Mouse (Mus musculus) mouse embryonic stem cell (cell line): ENCODE data around the gene Gm37240.
"Not testable (repeated sequence)": the region's sequence is repeated elsewhere in the genome, so short reads cannot be mapped to it uniquely, and the experiment has no call there.

Source experiments
- in situ Hi-C, 2 experiments: fragments of 300-500 bp; cut with MboI; formaldehyde crosslinking; loops; 1 replicate in 1 of 2; 3 replicates in 1 of 2; pipeline ENCODE4 v1.14.3; 2019 to 2020; ENCODE audit warnings: low sequenced_read_pairs in 2 of 2, low pct_unique_long_range_greater_than_20kb in 1 of 2, mixed read lengths in 1 of 2; ENCODE audit not compliant: unreplicated experiment in 1 of 2

Gm37240 gene

DNA sequence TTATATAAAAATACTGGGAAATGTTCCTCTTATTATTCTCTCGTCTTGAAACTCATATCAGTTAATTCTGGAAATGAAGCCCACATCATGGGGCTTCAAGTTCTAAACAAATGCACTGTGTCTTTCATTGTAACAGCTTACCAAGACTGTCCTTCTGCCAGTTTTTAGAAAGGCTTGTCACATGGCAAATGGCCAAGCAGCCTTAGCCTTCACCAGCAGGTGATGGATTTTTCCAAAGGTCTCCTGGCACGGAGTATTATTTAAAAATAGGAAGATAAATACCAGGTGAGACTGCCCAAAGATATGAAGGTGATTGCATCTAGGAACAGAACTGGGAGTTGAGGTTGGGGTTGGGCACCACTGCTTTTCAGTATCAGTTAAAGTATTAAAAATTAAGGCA is 304.6 kb downstream of the Gm37240 start:
- in situ Hi-C loops, result no loop called here

DNA sequence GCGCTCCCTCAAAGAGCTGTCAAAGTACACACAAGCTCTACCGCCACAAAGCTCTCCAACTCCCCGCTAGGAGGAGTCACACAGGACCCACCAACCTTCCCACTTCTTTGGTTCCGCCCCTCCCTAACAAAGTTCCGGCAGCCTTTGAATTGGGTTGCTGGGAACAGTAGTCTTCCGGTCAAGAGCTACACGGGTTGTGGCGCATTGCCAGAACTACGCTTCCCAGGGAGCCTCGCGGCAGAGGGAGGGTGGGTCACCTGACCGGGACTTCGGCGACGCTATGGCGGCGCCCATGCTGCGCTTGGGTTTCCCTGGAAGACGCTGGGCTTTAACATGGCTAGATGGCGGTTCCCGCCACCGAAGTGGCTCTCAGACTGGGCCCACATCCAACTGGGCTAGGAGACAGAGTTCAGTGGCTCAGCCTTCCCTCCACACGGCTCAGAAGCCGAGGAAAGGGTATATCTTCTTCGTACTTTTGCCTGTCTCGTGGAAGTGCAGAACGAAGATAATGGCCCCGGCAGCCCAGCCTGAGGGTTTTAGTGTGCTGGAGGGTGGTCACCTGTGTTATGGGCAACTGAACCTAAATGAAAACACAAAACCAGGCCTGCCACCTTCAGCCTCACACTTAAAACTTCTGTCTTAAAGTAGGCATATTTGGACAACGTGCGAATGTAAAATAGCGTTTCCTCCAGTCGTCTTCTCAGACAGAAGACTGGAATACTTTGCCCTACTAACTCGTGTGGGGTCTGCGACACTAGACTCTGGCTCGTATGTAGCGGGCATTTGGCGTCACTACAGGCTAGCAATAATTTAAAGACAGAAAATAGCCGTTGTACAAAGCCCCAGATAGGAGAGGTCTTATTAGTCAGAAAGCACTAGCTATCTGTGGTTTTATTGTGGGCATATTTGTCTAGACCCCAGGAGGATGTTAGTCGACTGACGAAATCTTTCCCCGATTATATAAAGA is 313.2 kb downstream of the Gm37240 start, which contains the start of gene Gatb:
Gatb (plus strand) TSS at position 256 of the 967 bp plus-strand sequence.
- in situ Hi-C loops, result no loop called here

DNA sequence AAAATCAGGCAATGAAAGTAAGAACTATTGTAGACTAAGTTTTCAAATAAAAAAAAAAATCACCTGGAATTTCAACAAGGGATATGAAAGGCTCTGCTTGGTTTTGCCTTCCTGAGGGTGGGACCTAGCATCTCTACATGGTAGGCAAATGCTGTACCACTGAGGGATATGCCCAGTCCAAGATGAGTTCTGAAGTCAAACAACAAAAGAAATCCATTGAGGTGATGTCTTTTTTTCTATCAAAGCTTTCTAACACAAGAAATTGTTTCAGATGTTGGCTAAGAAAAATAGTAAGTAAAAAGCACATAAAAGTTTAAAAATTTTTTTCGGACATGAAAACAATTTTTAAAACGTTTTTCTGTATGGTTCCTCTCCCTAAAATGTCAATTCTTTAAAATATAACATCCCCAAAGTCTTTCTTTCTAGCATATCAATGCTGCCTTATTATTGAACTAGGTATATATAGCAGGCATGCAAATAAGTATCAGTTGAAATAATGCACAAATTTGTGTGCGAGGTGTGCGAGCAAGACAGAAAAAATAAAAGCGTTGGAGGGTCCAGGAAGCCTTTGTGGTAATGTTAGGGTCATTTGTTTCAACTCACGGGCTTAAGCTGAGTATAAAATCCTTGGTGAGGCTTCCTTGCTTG is 314.0 kb downstream of the Gm37240 start:
- in situ Hi-C loops, result no loop called here

DNA sequence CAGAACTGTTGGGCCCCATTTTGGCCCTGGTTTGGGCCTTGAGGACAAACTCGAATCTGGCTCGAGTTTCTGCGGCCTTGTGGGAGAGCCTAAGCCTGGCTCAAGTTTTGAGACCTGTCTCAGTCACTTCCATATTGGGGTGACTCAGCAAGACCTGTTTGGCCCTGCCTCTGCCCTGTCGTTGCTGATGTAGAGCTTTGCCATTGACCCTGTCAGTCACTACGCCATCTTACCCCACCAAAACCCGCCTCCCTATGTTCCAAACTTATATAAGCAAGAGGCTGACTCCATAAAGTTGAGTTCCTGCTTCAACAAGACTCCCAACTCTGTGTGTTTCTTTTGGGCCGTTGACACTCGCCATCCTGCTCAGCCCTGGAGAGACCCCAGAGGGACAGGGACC is 314.8 kb downstream of the Gm37240 start:
- in situ Hi-C loops, result not testable (repeated sequence)

DNA sequence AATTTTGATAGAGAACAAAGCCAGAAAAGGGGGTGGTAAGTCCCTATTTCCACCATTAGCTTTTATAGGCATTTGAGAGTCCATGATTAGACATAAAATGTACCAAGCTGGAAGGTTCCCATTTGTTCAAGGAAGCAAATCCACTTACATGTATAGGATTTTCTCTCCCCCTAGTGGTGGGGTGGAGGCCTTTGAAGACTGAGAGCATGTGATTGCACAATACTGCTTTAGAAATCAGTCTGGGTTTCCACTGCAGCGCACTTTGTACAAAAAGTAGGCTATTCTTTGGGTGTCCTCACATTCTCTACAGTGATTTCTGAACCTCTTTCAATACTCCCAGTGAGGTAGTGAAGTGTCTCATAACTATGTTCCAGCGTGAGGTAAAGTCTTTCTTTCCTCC is 316.0 kb downstream of the Gm37240 start:
- in situ Hi-C loops, result no loop called here

DNA sequence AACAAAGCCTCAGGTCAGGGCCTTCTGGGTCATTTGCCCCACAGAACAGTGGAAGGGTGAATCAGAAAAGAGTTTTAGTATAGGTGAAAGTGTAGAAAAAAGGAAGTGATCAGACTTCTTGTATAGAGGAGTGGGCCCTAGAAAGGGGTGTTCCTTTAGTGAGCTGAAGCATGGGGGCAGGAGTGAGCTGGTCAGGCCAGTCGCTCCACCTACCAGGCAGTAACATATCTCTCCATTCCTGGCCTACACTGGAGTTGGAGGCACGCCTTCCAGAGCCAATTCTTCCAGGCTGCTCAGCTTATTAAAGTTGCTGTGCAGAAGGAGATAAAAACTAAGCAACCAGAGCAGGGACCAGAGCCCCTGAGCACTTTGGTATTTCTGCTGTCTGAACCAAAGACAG is 322.7 kb downstream of the Gm37240 start:
- in situ Hi-C loops, result no loop called here

DNA sequence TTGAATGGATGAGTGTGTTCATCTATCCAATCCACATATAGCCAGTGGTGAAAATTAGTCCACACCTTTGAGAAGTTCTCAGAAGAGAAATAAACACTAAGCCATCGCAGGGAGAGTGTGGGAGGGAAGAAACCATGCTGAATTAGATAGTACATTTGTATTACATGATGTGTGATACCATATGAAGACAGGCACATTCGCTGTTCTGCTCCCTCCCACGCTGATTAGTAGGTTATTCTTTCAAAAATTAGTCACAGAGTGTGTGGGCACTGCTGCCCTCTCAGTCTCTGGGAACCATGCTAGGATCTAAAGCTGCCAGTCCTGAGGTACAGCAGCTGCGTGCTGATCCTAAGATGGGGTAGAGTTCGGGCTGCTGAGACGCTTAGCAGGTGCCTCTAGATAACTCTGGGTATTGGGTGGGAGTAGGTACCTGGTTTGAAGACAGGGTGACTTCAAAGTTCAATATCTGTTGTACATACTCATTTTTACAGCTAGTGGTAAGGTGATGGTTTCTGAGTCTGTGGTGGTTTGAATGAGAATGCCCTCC is 333.5 kb downstream of the Gm37240 start:
- in situ Hi-C loops, result no loop called here

DNA sequence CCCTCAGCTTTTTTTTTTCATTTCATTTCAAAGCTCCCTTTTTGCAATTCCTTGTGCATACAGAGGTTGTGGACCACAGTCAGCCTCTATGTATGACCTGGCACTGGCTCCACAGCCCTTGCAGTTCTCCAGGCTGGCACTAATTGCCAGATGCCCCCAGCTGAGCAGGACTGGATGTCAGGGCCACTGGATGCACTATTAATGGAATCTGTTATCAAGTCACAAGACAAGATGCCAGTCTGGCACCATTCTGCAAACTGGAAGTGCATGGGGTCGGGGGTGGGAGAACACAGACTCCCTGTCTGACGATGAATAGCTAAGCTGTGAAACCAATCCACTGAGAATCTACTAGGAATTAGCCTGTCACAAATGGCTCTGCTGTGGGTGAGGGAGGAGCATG is 336.0 kb downstream of the Gm37240 start:
- in situ Hi-C loops, result no loop called here

DNA sequence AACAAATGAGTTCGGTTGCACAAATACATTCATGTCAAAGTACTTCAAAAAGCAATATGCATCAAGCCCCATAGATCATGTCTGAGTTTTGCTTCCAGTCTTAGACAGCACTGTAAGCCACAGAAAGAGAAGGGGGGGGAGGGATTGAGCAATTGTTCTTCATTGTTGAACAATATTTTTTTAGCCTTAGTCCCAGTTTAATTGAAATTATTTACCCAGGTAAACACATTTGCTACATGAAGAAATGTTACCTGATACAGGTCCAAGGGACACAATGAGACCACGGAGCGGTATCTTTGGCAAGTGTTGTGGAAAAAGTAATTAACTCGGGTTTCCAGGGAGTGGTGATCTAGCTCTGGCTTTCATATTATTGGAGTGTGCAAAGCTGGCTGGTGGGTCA is 337.0 kb downstream of the Gm37240 start:
- in situ Hi-C loops, result no loop called here

DNA sequence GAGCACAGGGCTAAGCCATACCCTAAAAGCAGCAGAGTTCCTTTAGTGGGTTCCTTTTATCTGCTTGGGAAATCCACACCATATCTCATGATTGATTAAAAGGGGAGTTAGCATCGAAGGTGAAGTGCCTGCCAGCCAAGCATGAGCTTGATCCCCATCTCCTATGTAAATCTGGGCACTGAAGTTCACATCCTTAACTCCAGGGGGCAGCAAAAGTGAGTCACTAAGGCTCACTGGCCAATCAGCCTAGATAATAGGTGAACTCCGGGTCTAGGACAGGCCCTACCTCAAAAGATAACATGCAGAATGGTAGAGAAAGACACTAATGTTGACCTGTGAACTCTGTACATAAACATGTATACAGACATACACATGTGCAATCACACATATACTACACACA is 343.7 kb downstream of the Gm37240 start:
- in situ Hi-C loops, result no loop called here

DNA sequence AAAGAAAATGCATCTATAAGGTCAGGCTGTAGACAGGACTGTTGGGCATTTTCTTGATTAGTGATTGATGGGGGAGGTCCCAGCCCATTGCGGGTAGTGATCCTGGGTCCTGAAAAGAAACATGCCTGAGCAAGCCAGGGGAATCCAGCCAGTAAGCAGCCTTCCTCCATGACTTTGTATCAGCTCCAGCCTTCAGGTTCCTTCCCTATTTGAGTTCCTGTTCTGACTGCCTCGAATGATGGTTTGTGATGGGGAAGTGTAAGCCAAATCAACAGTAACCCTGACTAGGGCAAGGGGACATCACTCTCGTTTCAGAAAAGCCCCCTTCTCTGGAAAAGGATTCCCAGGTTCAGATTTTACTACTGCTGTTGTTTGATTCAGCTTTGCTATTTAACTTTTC is 344.6 kb downstream of the Gm37240 start:
- in situ Hi-C loops, result no loop called here

DNA sequence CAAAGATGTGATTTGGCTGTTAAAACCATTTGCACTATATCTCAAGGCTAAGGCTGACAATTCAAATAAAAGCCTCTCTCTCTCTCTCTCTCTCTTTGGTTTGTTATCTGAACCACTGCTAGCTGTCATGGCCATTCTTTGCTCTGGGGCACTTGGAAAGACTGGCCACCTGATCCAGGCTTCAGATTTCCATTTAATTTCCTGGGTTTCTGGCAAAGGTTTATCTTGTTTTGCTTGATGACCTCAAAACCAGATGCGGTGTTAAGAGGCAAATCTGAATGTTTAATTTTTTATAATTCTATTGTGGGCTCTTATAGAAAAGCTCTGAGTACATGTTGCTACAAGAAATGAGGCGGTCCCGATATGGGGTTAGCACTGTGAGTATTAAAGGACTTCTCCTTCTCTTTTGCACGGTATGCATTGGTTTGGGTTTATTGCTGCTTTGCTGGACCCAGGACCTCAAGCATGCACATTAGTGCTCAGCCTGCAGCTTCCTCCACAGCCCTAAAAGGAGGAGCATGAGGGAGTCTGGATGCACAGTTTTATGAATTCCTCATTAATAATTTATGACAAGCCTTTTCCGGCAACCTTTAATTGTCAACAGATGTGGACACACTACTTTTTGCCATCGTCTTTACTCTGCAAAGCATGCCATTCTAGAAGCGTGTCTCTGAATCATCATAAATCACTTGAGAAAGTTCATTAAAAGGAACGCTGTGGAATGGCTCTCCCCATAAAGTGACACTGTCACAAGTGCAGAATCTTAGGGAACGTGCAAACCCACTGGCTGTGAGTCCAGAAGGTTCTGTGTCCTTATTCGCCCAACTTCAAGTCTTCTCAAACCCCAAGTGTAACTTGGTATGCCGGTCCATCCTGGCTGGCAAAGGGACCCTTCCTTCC is 351.4 kb downstream of the Gm37240 start:
- in situ Hi-C loops, result no loop called here

DNA sequence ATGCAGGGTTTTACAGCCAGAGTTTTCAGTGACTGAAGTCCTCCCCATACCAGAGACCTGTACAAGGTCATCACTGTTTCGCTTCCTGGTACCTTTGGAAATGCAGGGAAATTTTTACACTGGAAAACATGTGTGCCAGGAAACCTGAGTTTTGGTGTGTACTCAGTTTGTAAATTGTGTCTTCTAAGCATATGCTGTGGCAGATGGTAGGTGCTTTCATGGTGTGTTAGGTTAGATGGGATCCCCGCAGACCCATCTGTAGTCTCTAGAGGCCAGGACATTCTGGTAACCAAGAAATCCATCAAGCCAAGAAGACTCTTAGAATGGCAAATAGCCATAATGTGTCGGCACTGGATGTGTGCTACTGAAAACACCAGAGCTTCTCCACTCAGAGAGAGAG is 352.3 kb downstream of the Gm37240 start:
- in situ Hi-C loops, result no loop called here

DNA sequence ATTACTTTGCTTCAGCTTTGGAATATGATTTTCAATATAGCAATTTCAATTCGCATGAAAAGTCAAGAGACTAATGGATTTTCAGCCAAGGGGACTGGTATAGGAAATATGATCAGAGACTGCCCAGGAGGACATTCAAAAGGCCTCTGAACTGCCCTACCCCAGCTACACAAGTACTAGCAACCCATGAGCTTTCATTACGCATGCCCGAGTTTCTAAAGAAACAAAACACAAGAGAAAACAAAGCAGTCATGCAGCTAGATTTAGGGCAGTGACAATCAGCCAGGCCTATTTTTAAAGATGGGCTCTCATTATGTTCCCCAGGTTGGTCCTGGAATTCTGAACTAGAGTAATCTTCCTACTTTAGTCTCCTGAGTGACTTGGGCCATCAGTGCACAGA is 354.9 kb downstream of the Gm37240 start:
- in situ Hi-C loops, result no loop called here

DNA sequence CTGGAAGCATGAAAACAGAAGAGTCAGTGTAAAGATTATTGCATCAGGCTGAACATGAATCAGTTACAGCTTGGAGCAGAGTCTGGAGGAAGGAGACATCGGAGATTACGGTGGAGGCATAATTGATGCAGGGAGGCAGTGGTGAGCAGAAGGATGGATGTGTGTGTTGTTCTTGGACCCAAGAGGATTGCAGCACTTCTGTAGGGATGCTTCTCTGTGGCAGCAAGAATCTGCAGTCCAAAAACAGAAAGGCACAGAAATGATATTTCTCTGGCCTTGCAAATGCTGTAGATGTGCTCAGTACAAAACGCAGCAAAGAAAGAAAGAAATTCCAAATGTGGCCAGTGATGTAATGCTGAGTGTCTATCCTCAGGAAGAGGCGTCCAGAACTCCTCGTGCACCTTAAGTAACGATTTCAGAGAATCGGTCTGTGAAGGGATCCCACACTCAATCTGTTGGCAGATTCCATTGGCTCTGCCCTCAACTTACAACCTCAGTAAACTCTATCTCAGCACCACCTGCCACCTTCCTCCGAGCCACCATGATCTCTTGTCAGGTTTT is 356.6 kb downstream of the Gm37240 start:
- in situ Hi-C loops, result no loop called here

DNA sequence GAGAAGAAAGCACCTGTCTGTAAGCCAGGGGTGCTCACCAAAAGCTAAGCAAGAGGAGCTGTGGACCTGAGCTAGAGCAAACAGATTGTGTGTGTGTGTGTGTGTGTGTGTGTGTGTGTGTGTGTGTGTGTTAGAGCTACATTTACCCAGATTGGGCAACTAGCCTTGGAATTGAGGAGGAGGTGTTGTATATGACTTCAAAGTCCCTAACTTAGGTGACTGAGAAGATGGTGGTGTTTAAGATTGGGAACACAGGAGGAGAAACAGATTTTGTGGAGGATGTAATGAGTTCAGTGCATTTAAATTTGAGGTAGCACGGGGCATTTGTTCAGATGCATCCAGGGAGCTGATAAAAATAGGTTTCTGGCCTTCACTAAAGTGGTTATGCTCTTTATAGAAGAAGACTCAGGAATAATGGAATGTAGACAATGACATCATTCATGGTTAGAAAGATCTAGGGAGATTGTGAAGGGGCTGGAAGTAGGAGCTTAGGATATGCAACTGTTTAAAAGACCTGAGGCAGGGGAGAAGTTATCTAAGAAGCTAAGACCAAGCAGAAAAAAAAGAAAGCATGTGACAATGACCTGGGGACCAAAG is 365.9 kb downstream of the Gm37240 start:
- in situ Hi-C loops, result no loop called here

DNA sequence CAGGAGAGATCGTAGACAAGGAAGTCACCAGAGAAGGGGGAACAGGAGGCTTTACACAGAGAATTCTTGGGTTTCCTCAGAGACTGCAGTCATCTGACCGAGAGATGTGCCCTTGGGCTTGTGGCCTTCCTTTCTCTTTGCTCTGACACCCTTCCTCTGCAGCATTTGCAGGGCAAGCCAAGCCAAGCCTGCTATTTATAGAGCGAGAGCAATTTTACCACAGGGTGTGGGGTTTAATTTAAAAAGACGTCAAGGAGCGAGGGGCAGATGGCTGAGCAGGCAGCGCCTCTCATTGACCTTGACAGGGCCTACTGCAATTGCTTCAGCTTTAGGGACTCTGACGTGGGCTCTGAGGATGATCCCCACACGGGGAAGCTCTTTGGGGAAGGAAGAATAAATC is 368.6 kb downstream of the Gm37240 start:
- in situ Hi-C loops, result no loop called here

DNA sequence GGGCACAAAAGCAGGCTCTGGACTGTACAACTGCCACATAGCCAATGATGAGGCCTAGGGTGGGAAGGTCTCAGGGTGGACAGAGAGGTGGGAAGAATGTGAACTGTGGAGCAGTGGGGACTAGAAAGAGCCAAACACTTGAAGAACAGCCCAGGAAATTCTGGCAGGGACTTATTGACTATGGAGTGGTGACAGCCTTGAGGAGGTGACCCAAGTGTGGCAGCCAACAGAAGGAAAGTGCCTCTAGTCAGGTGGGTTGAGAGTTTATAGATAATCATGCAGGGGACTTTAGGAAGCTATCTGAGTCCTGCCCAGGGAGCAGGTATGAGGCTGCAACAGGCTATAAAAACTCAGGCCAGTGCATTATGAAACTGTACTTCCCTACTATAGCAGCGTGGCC is 369.2 kb downstream of the Gm37240 start:
- in situ Hi-C loops, result no loop called here
